Mouse (Mus musculus) E14TG2a.4 (cell line): ENCODE data around the gene Ldlrad3.

Experiments
- H3K27me3 ChIP-seq: 2 replicates; pipeline ENCODE4 v1.6.1; 2014; ENCODE audit warnings: low read length, control low read depth; ENCODE audit not compliant: insufficient read depth
- H3K36me3 ChIP-seq: 2 replicates; pipeline ENCODE4 v1.6.1; 2014; ENCODE audit warnings: low read length, control low read depth; ENCODE audit not compliant: insufficient read depth
- H3K4me1 ChIP-seq: replicated peaks from 2 replicates; pipeline ENCODE4 v1.6.1; 2014; ENCODE audit warnings: low read depth, low read length, control low read depth
- H3K4me3 ChIP-seq: replicated peaks from 2 replicates; pipeline ENCODE4 v1.5.1; 2014; ENCODE audit warnings: mild to moderate bottlenecking, low read length
- H3K9me3 ChIP-seq: 2 replicates; pipeline ENCODE4 v1.6.1; 2014; ENCODE audit warnings: low read length, control low read depth
- CTCF ChIP-seq: conservative IDR thresholded peaks from 2 replicates; pipeline ENCODE4 v1.5.1; 2014; ENCODE audit warnings: low read length
- NANOG ChIP-seq: IDR thresholded peaks from 2 replicates; pipeline ENCODE4 v1.6.1; 2014; ENCODE audit warnings: borderline replicate concordance, low read length, mixed read lengths
- POU5F1 ChIP-seq: IDR thresholded peaks from 2 replicates; pipeline ENCODE4 v1.6.1; 2014; ENCODE audit warnings: low read length, borderline replicate concordance

Ldlrad3 gene

DNA sequence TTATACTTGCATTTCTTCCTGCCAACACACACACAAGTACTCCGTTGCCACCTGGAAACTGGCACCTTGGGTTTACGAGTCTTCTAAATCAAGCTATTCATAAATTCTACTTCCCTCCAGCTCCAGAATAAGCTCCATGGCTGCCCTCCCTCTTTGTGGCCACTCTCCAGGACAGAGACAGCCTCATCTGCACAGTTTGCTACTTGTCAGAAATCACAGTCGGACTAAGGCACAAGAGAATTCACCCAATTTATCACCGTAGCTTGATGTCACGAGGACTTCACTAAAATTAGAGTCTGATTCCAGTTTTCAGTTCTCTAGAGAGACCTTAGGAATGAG is 9.8 kb downstream of the Ldlrad3 start:
- no peak for TF ChIP-seq POU5F1
- TF ChIP-seq NANOG, result no peak
- no peak for TF ChIP-seq CTCF
- Histone ChIP-seq H3K4me3 (no peak overlapping the region), H3K4me1 (peaks cover 41% of the 10 kb centered on the region), H3K9me3 (no peaks in the 10 kb centered on the region), H3K36me3 (peaks cover 19% of the 10 kb centered on the region; the same call in 1 of the 2 replicates), H3K27me3 (no peaks in the 10 kb centered on the region)

DNA sequence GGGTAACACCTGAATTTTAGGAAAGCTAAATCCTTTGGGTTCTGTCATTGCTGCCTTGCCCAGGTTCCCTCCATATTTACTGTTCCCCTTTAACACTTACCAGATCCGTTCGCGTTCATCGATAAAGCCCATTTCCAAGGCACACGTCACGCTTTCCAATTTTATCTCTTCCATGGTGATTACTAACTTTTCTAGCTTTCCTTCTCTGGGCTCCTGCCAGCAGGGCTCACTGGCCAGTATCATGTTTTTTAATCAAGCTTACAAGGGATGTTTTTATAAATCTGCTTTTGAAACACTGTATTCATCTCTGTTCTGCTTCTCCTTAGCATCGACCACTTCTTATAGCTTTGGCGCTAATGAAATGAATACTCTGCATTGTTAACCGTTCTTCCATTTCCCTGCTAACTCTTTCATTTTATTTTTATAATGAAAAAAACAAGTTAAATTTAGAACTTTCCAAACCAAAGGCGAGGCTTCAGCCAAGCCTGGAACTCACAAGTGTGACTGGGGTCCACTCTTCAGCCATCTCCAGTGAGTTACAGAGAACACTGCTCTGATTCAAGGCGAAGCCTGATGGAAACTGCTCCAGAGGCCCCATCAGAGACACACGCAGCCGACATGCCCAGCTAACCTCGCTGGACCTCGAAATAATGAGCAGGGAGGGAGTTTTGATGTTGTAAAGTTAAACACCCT is 10.3 kb downstream of the Ldlrad3 start:
- H3K9me3 ChIP-seq, result no peaks in the 10 kb centered on the region
- H3K4me3 ChIP-seq, result no peak overlapping the region
- H3K27me3 ChIP-seq, result no peaks in the 10 kb centered on the region
- peaks cover 14% of the 10 kb centered on the region; the same call in 1 of the 2 replicates for H3K36me3 ChIP-seq
- TF ChIP-seq POU5F1 (no peak), NANOG (no peak), CTCF (no peak)
- peaks cover 38% of the 10 kb centered on the region for H3K4me1 ChIP-seq

DNA sequence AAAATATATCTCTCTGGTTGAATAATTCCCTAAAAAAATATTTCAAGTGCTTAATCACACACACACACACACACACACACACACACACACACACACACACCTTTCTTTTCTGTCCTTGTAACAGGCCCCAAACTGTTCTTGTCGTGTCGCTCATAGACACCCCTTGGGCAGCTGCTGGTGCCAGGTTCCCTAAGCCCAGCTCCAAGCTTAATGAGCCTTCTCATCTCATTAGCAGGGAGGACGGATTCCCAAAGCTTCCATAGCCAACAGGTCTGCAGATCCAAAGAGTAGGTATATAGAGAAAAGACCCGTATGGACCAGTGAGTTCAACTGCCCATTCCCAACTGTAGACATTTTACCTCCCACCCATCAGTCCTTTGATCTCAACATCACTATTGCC is 13.7 kb downstream of the Ldlrad3 start:
- Histone ChIP-seq H3K36me3 (peaks cover 6% of the 10 kb centered on the region), H3K9me3 (no peaks in the 10 kb centered on the region), H3K27me3 (no peaks in the 10 kb centered on the region), H3K4me3 (no peak overlapping the region), H3K4me1 (peaks cover 71% of the 10 kb centered on the region)
- TF ChIP-seq CTCF (no peak), POU5F1 (no peak), NANOG (no peak)

DNA sequence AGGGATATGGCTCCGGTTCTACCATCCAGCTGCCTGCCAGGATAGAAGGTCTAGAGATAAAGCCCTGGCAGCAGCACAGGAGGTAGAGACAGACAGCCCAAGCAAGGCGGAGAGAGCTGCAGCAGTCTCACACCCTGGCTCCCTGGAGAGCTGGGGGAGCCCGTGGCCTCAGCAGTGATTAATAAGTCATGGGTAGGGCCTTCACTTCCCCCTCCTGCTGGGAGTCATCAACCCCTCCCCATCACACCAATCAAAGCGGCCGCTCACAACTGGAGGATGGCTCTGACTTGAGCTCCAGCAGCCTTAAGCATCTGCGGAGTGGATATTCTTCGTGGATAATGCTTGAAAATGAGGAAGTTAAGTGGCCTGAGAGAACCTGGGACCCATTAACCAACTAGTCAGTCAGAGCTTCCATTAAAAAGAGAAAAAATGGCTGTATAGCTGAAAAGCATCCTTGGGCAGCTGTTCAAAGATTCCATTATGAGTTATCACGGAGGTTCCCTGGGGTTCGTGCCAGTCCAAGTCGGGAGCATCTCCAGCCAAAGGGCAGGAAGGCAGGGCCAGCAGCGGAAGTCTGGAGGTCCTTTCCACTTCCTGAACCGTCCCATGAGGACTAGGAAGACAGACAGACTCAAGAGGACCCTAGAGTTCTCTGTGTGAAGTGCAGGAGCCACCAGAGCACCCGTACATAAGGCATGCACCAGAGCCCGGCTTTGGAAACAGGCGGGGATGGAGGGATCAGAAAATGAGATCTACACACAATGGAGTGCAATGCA is 19.4 kb downstream of the Ldlrad3 start:
- peaks cover 87% of the 10 kb centered on the region for H3K4me1 ChIP-seq
- H3K27me3 ChIP-seq, result no peaks in the 10 kb centered on the region
- TF ChIP-seq NANOG (peak; percentile 85), CTCF (no peak), POU5F1 (no peak)
- peaks cover 2% of the 10 kb centered on the region for H3K9me3 ChIP-seq
- H3K4me3 ChIP-seq, result peak overlapping the region; percentile 68
- peaks cover 8% of the 10 kb centered on the region for H3K36me3 ChIP-seq

DNA sequence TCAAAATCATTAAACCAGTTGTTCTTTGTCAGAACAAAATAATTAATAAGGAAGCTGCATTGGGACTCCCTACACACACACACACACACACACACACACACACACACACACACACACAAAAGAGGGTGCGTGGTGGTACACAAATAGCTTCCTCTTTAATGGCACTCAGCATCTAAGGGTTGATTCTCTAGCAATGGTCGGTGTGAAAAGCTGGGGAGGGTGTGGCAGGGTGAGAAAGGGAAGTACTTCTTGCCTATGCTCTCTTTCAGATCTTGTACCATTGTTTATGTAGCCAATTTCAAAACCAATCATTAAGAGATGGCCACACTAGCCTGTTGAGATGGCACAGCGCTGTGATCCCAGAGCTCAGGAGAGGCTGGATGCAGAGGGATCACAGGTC is 23.1 kb downstream of the Ldlrad3 start:
- Histone ChIP-seq H3K4me3 (no peak overlapping the region), H3K36me3 (peaks cover 18% of the 10 kb centered on the region), H3K9me3 (peaks cover 13% of the 10 kb centered on the region), H3K27me3 (no peaks in the 10 kb centered on the region), H3K4me1 (peaks cover 58% of the 10 kb centered on the region)
- no peak for TF ChIP-seq CTCF
- TF ChIP-seq POU5F1, result no peak
- no peak for TF ChIP-seq NANOG

DNA sequence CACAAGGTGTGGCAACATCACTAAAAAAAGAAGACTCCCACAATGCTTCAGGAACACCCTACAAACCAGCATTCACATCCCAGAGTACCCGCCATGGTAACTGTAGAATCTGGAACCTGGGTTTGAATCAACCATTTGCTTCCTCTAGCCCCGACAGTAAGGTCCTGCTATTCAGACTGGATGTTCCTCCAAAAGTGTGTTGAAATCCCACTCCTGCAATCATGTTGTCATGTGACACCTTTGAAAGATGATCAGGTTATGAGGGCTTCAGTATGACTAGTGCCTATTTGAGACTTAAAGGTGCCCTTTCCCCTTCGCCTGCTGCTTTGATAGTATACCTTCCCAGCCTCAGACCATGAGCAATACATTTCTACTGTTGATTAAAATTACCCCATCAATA is 28.6 kb downstream of the Ldlrad3 start:
- Histone ChIP-seq H3K9me3 (peaks cover 13% of the 10 kb centered on the region), H3K27me3 (no peaks in the 10 kb centered on the region), H3K4me3 (no peak overlapping the region), H3K4me1 (peaks cover 52% of the 10 kb centered on the region), H3K36me3 (peaks cover 18% of the 10 kb centered on the region)
- TF ChIP-seq NANOG (no peak), POU5F1 (no peak), CTCF (no peak)

DNA sequence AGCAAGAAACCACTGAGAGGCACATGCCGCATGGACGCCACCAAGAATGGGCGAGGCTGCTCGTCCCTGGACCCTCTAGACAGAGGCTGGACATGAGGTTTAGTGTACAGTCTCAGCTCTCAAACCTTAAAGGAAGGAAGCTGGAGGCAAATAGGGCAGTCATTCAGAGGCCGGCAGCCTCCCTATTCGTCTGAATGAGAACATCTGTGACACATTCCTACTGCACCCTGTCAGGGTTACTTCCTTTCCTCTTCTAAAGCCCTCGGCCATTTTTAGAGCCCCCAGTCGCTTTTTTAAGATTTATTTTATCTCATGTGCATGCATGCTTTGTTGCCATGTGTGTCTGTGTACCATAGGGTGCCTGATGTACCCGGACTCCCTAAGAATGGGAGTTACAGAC is 29.2 kb downstream of the Ldlrad3 start:
- Histone ChIP-seq H3K27me3 (no peaks in the 10 kb centered on the region), H3K9me3 (peaks cover 13% of the 10 kb centered on the region), H3K4me1 (peaks cover 58% of the 10 kb centered on the region), H3K4me3 (no peak overlapping the region), H3K36me3 (peaks cover 18% of the 10 kb centered on the region)
- TF ChIP-seq POU5F1, result no peak
- TF ChIP-seq NANOG, result no peak
- TF ChIP-seq CTCF, result no peak

DNA sequence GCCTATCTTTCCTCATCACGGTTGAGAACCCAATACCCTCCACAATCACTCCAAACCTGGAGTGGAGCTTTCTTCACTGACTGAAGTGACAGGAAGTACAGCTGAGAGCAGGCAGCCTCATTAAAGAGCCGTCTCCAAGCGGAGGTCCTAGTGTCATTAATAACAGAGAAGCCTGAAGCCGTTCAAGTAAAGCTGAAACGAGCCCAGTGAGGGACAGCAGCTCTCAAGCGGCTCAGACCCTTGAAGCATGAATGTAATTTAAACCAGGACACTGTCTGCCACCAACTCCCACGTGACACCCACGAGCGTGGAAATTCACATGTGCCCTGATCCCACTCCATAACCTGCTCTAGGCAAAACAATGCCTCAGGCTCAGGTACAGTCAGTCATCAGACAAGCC is 29.7 kb downstream of the Ldlrad3 start:
- Histone ChIP-seq H3K36me3 (peaks cover 12% of the 10 kb centered on the region), H3K27me3 (no peaks in the 10 kb centered on the region), H3K4me1 (peaks cover 63% of the 10 kb centered on the region), H3K4me3 (no peak overlapping the region), H3K9me3 (peaks cover 8% of the 10 kb centered on the region)
- no peak for TF ChIP-seq NANOG
- TF ChIP-seq POU5F1, result no peak
- TF ChIP-seq CTCF, result no peak

DNA sequence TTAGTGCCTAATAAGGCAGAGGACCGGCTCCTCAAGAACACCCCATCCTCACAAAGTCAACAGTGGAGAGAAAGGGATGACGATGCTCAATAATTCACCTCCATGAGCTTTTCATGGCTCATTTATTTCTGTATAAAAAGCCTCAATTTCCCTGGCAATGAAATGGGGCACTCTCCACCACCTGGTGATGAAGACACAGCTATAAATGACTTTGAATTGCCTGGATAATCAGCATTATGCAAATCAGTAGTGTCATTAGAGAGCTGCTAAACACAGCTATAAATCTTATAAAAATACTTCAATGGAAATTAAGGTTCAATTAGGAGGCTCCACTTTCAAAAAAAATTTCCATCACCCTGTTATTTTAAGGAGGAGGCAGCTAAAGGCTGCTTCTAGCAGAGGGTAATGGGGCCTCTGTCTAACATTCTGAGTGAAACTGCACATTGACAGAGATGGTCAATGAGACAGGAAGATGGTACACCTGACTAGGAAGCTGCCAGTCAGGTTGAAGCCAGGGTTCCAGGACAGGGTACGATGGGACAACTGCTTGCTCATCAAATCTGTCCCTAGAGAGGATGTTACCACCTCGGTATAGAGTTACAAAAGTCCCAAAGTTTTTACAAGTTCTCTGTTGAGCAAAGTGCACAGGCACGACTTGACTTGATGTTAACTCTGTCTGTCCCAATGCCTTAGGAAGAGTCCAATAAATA is 30.7 kb downstream of the Ldlrad3 start:
- peaks cover 5% of the 10 kb centered on the region; the same call in 1 of the 2 replicates for H3K36me3 ChIP-seq
- no peak overlapping the region for H3K4me3 ChIP-seq
- TF ChIP-seq CTCF, result no peak
- TF ChIP-seq NANOG, result no peak
- no peak for TF ChIP-seq POU5F1
- no peaks in the 10 kb centered on the region for H3K27me3 ChIP-seq
- peaks cover 73% of the 10 kb centered on the region for H3K4me1 ChIP-seq
- H3K9me3 ChIP-seq, result no peaks in the 10 kb centered on the region
